Mouse (Mus musculus): ENCODE data around the gene Mrps6. TPM values are rescaled to one million over a fixed set of nuclear protein-coding genes. Genes with fewer than 3 reads are reported as not detected.

Mrps6 gene
- total and polyA plus RNA-seq, 3 experiments = 28.4 to 93.4 (median 39.7) TPM

DNA sequence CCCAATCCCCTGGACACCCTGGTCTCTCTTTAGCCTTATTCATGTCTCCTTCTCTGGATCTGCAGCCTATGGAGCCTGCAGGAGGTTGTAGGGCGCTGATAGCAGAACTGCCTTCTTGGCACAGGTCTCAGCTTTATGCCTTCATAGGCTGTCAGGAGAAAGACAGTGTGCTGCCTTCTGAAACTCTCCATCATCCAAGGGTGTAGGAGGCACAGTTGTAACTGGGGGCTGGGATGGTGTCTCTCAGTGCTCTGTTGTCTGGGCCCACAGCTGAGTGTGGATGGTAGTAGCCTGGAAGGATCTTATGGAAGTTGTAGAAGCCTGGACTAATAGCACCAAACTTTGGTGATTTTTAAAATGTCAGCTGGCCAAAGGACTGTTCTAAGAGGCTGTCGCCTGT, 46.9 kb downstream of the Mrps6 start:
- no peaks in the 10 kb centered on the region for H3K9me3 ChIP-seq (replicated peaks; ENCODE audit: low read length)
- H3K9ac ChIP-seq (ENCODE audit: insufficient read depth, low read depth) = no peak overlapping the region
- no peak for TF ChIP-seq ZKSCAN1 (IDR thresholded peaks at IDR 0.05; ENCODE audit: borderline replicate concordance, low read depth, low read length)
- TF ChIP-seq RAD21 (IDR thresholded peaks at IDR 0.05; ENCODE audit: low read depth, low read length) = no peak
- no peak for TF ChIP-seq USF2 (conservative IDR thresholded peaks at IDR 0.05; ENCODE audit: low read depth, low read length)
- TF ChIP-seq PAX5 (IDR thresholded peaks at IDR 0.05; ENCODE audit: low read length) = no peak
- TF ChIP-seq POLR2A (IDR thresholded peaks at IDR 0.05; ENCODE audit: low read depth, low read length) = no peak
- no peaks in the 10 kb centered on the region for H3K27me3 ChIP-seq (replicated peaks)
- no peak overlapping the region for H3K4me3 ChIP-seq (replicated peaks in 1 of 3; ENCODE audit: low read depth in 2 of 3, low read length in 2 of 3, poor library complexity in 1 of 3)
- H3K27ac ChIP-seq (ENCODE audit: insufficient read depth, low read depth) = no peak overlapping the region
- no peak for DNase-seq (ENCODE audit: extremely low read depth)
- dilution Hi-C loops (cut with MboI; ENCODE audit: extremely low pct_ligation_motif_present, extremely low pct_unique_long_range_greater_than_20kb, low sequenced_read_pairs) = no loop called here
- H3K79me2 ChIP-seq (replicated peaks; ENCODE audit: control insufficient read depth, extremely low read depth, insufficient read depth, poor library complexity, severe bottlenecking) = no peaks in the 10 kb centered on the region
- no peak overlapping the region for H3K4me2 ChIP-seq (ENCODE audit: insufficient read depth, low read depth, poor library complexity, severe bottlenecking)
- H3K4me1 ChIP-seq (ENCODE audit: control insufficient read depth in 1 of 2, insufficient read depth in 2 of 2) = 0 out of 4 replicates have a peak, but pooled peaks cover 0 to 3% of the 10 kb centered on the region in 2 experiments
- in situ Hi-C loops (cut with MboI; ENCODE audit: low pct_ligation_motif_present, low pct_unique_long_range_greater_than_20kb, low sequenced_read_pairs) = no loop called here
- H3K36me3 ChIP-seq (replicated peaks in 1 of 2; ENCODE audit: control insufficient read depth in 1 of 2, insufficient read depth in 1 of 2, low read length in 1 of 2) = peaks cover 6 to 68% of the 10 kb centered on the region in 2 experiments

DNA sequence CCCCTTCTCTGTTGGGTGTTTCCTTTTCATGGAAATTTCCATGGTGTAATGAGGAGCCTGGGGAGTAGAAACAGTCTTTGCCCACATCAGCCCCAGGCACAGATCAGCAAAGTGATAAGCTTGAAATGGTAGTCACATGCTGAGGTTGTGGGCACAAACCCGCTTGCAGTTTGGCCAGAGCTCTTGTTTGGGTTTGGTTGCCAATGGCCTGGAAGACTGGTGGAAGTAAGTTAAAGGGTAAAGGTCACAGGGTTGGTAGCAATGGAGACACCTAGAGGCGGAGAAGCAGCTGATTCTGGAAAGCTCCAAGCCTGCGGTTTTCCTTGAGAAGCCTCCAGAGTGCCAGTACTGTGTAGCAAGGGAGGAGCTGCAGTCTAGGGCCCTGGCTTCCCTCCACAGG, 47.6 kb downstream of the Mrps6 start:
- H3K4me3 ChIP-seq (replicated peaks in 1 of 3; ENCODE audit: low read depth in 2 of 3, low read length in 2 of 3, poor library complexity in 1 of 3) = no peak overlapping the region
- in situ Hi-C loops (cut with MboI; ENCODE audit: low pct_ligation_motif_present, low pct_unique_long_range_greater_than_20kb, low sequenced_read_pairs) (no loop called here), dilution Hi-C loops (cut with MboI; ENCODE audit: extremely low pct_ligation_motif_present, extremely low pct_unique_long_range_greater_than_20kb, low sequenced_read_pairs) (no loop called here)
- H3K36me3 ChIP-seq (replicated peaks in 1 of 2; ENCODE audit: control insufficient read depth in 1 of 2, insufficient read depth in 1 of 2, low read length in 1 of 2) = peaks cover 4 to 66% of the 10 kb centered on the region in 2 experiments
- H3K9me3 ChIP-seq (replicated peaks; ENCODE audit: low read length) = no peaks in the 10 kb centered on the region
- no peak overlapping the region for H3K27ac ChIP-seq (ENCODE audit: insufficient read depth, low read depth)
- H3K9ac ChIP-seq (ENCODE audit: insufficient read depth, low read depth) = no peak overlapping the region
- 0 out of 4 replicates have a peak, but pooled peaks cover 0 to 3% of the 10 kb centered on the region in 2 experiments for H3K4me1 ChIP-seq (ENCODE audit: control insufficient read depth in 1 of 2, insufficient read depth in 2 of 2)
- H3K79me2 ChIP-seq (replicated peaks; ENCODE audit: control insufficient read depth, extremely low read depth, insufficient read depth, poor library complexity, severe bottlenecking) = no peaks in the 10 kb centered on the region
- no peaks in the 10 kb centered on the region for H3K27me3 ChIP-seq (replicated peaks)
- no peak for DNase-seq (ENCODE audit: extremely low read depth)
- TF ChIP-seq TBP (conservative IDR thresholded peaks at IDR 0.05; ENCODE audit: low read depth, low read length) (no peak), ZC3H11A (IDR thresholded peaks at IDR 0.05; ENCODE audit: low read depth, low read length) (no peak), BHLHE40 (IDR thresholded peaks at IDR 0.05; ENCODE audit: low read depth, low read length) (no peak), JUN (IDR thresholded peaks at IDR 0.05; ENCODE audit: insufficient read depth, low read depth, low read length) (no peak), CHD1 (IDR thresholded peaks at IDR 0.05; ENCODE audit: low read depth, low read length) (no peak), RAD21 (IDR thresholded peaks at IDR 0.05; ENCODE audit: low read depth, low read length) (no peak), USF2 (conservative IDR thresholded peaks at IDR 0.05; ENCODE audit: low read depth, low read length) (no peak), KAT2A (IDR thresholded peaks at IDR 0.05; ENCODE audit: insufficient replicate concordance, low read length) (no peak), MAX (IDR thresholded peaks at IDR 0.05; ENCODE audit: low read length) (no peak), MEF2A (IDR thresholded peaks at IDR 0.05; ENCODE audit: borderline replicate concordance, low read depth, low read length) (no peak), POLR2AphosphoS2 (IDR thresholded peaks at IDR 0.05; ENCODE audit: low read depth, low read length) (no peak), NELFE (IDR thresholded peaks at IDR 0.05; ENCODE audit: low read depth, low read length) (no peak), PAX5 (IDR thresholded peaks at IDR 0.05; ENCODE audit: low read length) (no peak), IRF4 (IDR thresholded peaks at IDR 0.05; ENCODE audit: low read depth, low read length) (no peak), ZKSCAN1 (IDR thresholded peaks at IDR 0.05; ENCODE audit: borderline replicate concordance, low read depth, low read length) (no peak), UBTF (IDR thresholded peaks at IDR 0.05; ENCODE audit: low read depth, low read length) (no peak), RCOR1 (conservative IDR thresholded peaks at IDR 0.05; ENCODE audit: low read depth, low read length) (no peak), JUND (conservative IDR thresholded peaks at IDR 0.05; ENCODE audit: low read depth, low read length) (no peak), SIN3A (IDR thresholded peaks at IDR 0.05; ENCODE audit: low read length) (no peak)
- no peak overlapping the region for H3K4me2 ChIP-seq (ENCODE audit: insufficient read depth, low read depth, poor library complexity, severe bottlenecking)
